Mouse (Mus musculus): Measurements from ENCODE around the gene Lgals4. TPM values are rescaled to one million over a fixed set of nuclear protein-coding genes. Genes with fewer than 3 reads are reported as not detected.

Lgals4 gene
- polyA plus RNA-seq, 1 experiment = 0.25 TPM

DNA sequence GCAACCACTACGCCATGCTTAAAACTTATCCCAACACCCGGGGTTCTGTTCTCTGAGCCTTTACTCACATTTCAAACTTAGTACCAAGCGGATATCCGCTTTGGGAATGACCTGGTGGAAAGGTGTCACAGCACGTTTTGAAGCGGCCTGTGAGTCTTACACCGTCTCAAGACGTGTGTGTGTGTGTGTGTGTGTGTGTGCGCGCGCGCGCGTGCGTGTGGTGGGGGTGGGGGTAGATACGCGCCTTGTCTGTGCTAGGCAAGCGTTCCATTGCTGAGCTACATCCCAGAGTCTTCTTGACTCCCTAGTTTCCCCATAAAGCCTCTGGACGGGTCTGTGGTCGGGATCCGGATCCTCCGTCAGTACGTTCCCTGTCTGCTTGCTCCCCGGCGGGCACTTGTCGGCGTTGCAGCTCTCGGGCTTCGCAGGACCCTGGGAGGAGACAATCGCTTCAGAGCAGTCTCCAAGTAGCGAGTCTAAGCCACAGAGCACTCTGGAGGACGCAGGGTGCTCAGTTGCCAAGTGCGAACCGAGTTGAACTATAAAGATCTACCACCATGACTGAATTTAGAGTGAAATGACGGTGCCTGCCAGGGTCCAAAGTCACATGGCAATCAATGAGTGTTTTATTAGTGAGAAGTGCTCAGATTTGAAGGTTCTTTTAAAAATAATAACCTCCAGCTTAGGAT, 24.1 kb upstream of the Lgals4 start:
- peaks cover 32% of the 10 kb centered on the region for H3K79me3 ChIP-seq (ENCODE audit: low read depth)
- peaks cover 33% of the 10 kb centered on the region for H3K79me2 ChIP-seq (ENCODE audit: control insufficient read depth, insufficient read depth)
- no peaks in the 10 kb centered on the region for H3K27me3 ChIP-seq (ENCODE audit: control insufficient read depth, insufficient read depth, insufficient read length)
- H3ac ChIP-seq (ENCODE audit: control insufficient read depth, insufficient read length, low read depth) = peak overlapping the region; percentile 81
- TF ChIP-seq FOSL1 (IDR thresholded peaks at IDR 0.05; ENCODE audit: insufficient read depth, low read length, poor library complexity, severe bottlenecking) (no peak), USF1 (IDR thresholded peaks at IDR 0.05; ENCODE audit: low read depth) (no peak), MYOG (IDR thresholded peaks at IDR 0.05; ENCODE audit: control insufficient read depth, extremely low read depth, insufficient read length) (no peak), MYOD1 (IDR thresholded peaks at IDR 0.05; ENCODE audit: control insufficient read depth, insufficient read length, low read depth) (no peak), CEBPB (IDR thresholded peaks at IDR 0.05; ENCODE audit: low read depth) (no peak), MAX (IDR thresholded peaks at IDR 0.05) (no peak), CTCF (IDR thresholded peaks at IDR 0.05; ENCODE audit: control insufficient read depth, insufficient read depth, insufficient read length) (no peak)
- peaks cover 31% of the 10 kb centered on the region for H3K36me3 ChIP-seq (ENCODE audit: control insufficient read depth, insufficient read depth)
- H3K4me3 ChIP-seq (ENCODE audit: insufficient read depth, poor library complexity, severe bottlenecking) = peak overlapping the region; percentile 52

GRCm38 (mm10) chr7:28810107-28811066, 23.3 kb upstream of the Lgals4 start:
- H3K79me3 ChIP-seq (ENCODE audit: low read depth) = peaks cover 40% of the 10 kb centered on the region
- no peak for TF ChIP-seq FOSL1 (IDR thresholded peaks at IDR 0.05; ENCODE audit: insufficient read depth, low read length, poor library complexity, severe bottlenecking)
- no peak for TF ChIP-seq USF1 (IDR thresholded peaks at IDR 0.05; ENCODE audit: low read depth)
- TF ChIP-seq MYOG (IDR thresholded peaks at IDR 0.05; ENCODE audit: control insufficient read depth, extremely low read depth, insufficient read length) = no peak
- TF ChIP-seq CTCF (IDR thresholded peaks at IDR 0.05; ENCODE audit: control insufficient read depth, insufficient read depth, insufficient read length) = no peak
- TF ChIP-seq MYOD1 (IDR thresholded peaks at IDR 0.05; ENCODE audit: control insufficient read depth, insufficient read length, low read depth) = no peak
- peak; percentile 67 for TF ChIP-seq CEBPB (IDR thresholded peaks at IDR 0.05; ENCODE audit: low read depth)
- TF ChIP-seq MAX (IDR thresholded peaks at IDR 0.05) = no peak
- peaks cover 39% of the 10 kb centered on the region for H3K36me3 ChIP-seq (ENCODE audit: control insufficient read depth, insufficient read depth)
- no peaks in the 10 kb centered on the region for H3K27me3 ChIP-seq (ENCODE audit: control insufficient read depth, insufficient read depth, insufficient read length)
- peaks cover 42% of the 10 kb centered on the region for H3K79me2 ChIP-seq (ENCODE audit: control insufficient read depth, insufficient read depth)
- peak overlapping the region; percentile 59 for H3K4me3 ChIP-seq (ENCODE audit: insufficient read depth, poor library complexity, severe bottlenecking)
- H3ac ChIP-seq (ENCODE audit: control insufficient read depth, insufficient read length, low read depth) = peak overlapping the region; percentile 96

- peak; percentile 64 for TF ChIP-seq MAX (IDR thresholded peaks at IDR 0.05)
- TF ChIP-seq MYOD1 (IDR thresholded peaks at IDR 0.05; ENCODE audit: control insufficient read depth, insufficient read length, low read depth) = no peak
- peaks cover 48% of the 10 kb centered on the region for H3K79me3 ChIP-seq (ENCODE audit: low read depth)
- H3K79me2 ChIP-seq (ENCODE audit: control insufficient read depth, insufficient read depth) = peaks cover 50% of the 10 kb centered on the region
Measured at GRCm38 (mm10) chr7:28811228-28811627, 22.4 kb upstream of the Lgals4 start.

GRCm38 (mm10) chr7:28811640-28812275, 21.9 kb upstream of the Lgals4 start:
- Histone ChIP-seq H3K4me3 (ENCODE audit: insufficient read depth, poor library complexity, severe bottlenecking) (peak overlapping the region; percentile 59), H3ac (ENCODE audit: control insufficient read depth, insufficient read length, low read depth) (peak overlapping the region; percentile 65), H3K79me3 (ENCODE audit: low read depth) (peaks cover 52% of the 10 kb centered on the region), H3K27me3 (ENCODE audit: control insufficient read depth, insufficient read depth, insufficient read length) (no peaks in the 10 kb centered on the region), H3K36me3 (ENCODE audit: control insufficient read depth, insufficient read depth) (peaks cover 53% of the 10 kb centered on the region), H3K79me2 (ENCODE audit: control insufficient read depth, insufficient read depth) (peaks cover 55% of the 10 kb centered on the region)
- TF ChIP-seq MYOG (IDR thresholded peaks at IDR 0.05; ENCODE audit: control insufficient read depth, extremely low read depth, insufficient read length) (no peak), MYOD1 (IDR thresholded peaks at IDR 0.05; ENCODE audit: control insufficient read depth, insufficient read length, low read depth) (no peak), CEBPB (IDR thresholded peaks at IDR 0.05; ENCODE audit: low read depth) (no peak), USF1 (IDR thresholded peaks at IDR 0.05; ENCODE audit: low read depth) (no peak), FOSL1 (IDR thresholded peaks at IDR 0.05; ENCODE audit: insufficient read depth, low read length, poor library complexity, severe bottlenecking) (no peak), MAX (IDR thresholded peaks at IDR 0.05) (no peak), CTCF (IDR thresholded peaks at IDR 0.05; ENCODE audit: control insufficient read depth, insufficient read depth, insufficient read length) (no peak)

More at GRCm38 (mm10) chr7:28811228-28811627, 22.4 kb upstream of the Lgals4 start:
- Histone ChIP-seq H3K4me3 (ENCODE audit: insufficient read depth, poor library complexity, severe bottlenecking) (peak overlapping the region; percentile 59), H3K36me3 (ENCODE audit: control insufficient read depth, insufficient read depth) (peaks cover 47% of the 10 kb centered on the region), H3ac (ENCODE audit: control insufficient read depth, insufficient read length, low read depth) (peak overlapping the region; percentile 65), H3K27me3 (ENCODE audit: control insufficient read depth, insufficient read depth, insufficient read length) (no peaks in the 10 kb centered on the region)

DNA sequence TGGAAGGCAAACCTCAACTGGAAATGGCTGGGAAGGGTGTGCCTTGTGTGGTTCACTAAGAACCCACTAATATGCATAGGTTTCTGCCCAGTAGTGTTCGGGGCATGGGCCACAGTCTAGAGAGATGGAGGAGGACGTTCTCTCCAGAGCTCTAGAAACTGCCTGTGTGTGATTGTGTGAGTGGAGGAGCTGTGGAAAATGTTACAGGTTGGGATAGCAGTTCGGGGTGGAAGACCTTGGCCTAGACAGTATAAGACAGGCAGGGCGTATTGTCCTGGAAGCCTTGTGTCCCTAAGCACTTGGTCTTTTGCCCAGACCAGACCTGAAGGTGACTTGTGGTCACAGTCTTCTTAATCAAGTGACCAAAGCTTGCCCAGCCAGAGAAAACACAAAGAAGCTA, 21.2 kb upstream of the Lgals4 start:
- Histone ChIP-seq H3ac (ENCODE audit: control insufficient read depth, insufficient read length, low read depth) (peak overlapping the region; percentile 58), H3K79me3 (ENCODE audit: low read depth) (peaks cover 59% of the 10 kb centered on the region), H3K36me3 (ENCODE audit: control insufficient read depth, insufficient read depth) (peaks cover 60% of the 10 kb centered on the region), H3K27me3 (ENCODE audit: control insufficient read depth, insufficient read depth, insufficient read length) (no peaks in the 10 kb centered on the region), H3K79me2 (ENCODE audit: control insufficient read depth, insufficient read depth) (peaks cover 62% of the 10 kb centered on the region), H3K4me3 (ENCODE audit: insufficient read depth, poor library complexity, severe bottlenecking) (peak overlapping the region; percentile 59)
- no peak for TF ChIP-seq CTCF (IDR thresholded peaks at IDR 0.05; ENCODE audit: control insufficient read depth, insufficient read depth, insufficient read length)
- no peak for TF ChIP-seq FOSL1 (IDR thresholded peaks at IDR 0.05; ENCODE audit: insufficient read depth, low read length, poor library complexity, severe bottlenecking)
- no peak for TF ChIP-seq USF1 (IDR thresholded peaks at IDR 0.05; ENCODE audit: low read depth)
- TF ChIP-seq MYOD1 (IDR thresholded peaks at IDR 0.05; ENCODE audit: control insufficient read depth, insufficient read length, low read depth) = no peak
- TF ChIP-seq MAX (IDR thresholded peaks at IDR 0.05) = no peak
- no peak for TF ChIP-seq MYOG (IDR thresholded peaks at IDR 0.05; ENCODE audit: control insufficient read depth, extremely low read depth, insufficient read length)
- TF ChIP-seq CEBPB (IDR thresholded peaks at IDR 0.05; ENCODE audit: low read depth) = no peak
